Mouse (Mus musculus) spleen, adult 18-20 months (tissue): Measurements from ENCODE around the gene Il17rc.

ENCODE experiments used
- DNase-seq, 2 experiments: peaks; one replicate each; pipeline ENCODE4 v3.0.0; 2022; ENCODE audit warnings: mixed read lengths in 2 of 2

The Il17rc gene

DNA sequence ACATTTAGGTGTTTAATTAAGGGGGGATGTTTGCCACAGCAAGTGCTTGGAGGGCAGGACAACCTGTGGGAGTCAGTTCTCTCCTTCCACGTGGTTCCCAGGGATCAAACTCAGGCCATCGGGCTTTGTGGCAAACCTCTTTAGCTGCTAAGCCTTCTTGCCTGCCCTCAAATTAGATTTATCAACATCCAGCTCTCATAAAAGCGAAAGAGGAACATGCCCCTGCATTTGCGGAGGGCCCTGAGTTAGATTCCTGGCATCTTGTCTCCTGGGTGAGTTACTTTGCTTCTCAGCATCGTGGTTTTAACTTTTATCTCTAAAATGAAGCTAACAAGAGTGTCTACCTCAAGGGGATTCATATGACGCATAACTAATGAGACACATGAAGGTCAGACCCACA, 28.1 kb downstream of the Il17rc start:
- DNase-seq: no peak

DNA sequence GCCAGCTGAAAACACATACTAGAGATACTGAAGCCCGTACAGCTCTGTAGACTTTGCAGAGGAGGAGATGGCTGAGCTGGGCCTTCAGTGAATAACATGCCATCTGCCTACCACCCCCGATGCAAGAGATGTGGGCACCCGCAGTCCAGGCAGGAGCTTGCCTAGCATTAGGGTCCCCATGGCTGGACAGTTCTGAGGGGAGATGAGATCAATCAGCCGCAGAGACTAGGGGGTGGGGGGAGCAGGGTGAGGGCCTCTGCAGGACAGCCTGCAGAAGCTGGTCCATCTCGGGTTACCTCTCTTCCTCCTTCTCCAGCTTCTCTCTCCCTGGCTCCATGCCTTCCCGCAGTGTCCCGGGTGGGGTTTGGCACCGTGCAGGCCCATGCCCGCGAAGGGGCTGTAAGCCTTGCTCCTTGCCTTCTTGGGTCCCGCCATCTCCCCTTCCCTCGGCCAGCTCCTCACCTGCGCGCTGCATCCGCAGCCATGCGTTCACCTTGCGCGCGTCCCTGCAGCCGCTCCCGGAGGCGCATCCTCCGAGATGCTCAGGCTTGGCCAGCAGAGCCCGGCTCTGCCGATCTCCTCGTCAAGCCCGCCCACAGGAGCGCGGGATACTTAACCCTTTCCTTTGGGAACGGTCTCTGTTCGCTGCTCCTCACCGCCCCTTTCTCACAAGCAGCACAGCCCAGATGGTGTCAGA, 30.3 kb downstream of the Il17rc start, which contains the start of gene Prrt3:
Prrt3 (minus strand) TSS at position 544 of the 697 bp plus-strand sequence.
- no peak for DNase-seq

DNA sequence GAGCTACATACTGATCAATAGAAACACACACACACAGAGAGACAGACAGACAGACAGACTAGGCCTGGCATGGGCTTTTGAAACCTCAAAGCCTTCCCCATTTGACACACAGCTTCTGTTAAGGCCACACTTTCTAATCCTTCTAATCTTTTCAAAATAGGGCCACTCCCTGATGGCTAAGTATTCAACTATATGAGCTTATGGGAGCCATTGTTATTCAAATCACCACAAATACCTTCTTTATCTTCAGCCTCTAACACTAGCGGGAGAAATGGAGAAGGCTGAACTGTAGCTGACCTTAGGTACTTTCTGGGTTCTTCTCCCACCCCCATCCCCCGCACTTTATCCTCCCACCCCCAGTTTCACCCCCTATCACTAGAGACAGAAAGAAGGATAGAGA, 31.6 kb downstream of the Il17rc start:
- DNase-seq: no peak

DNA sequence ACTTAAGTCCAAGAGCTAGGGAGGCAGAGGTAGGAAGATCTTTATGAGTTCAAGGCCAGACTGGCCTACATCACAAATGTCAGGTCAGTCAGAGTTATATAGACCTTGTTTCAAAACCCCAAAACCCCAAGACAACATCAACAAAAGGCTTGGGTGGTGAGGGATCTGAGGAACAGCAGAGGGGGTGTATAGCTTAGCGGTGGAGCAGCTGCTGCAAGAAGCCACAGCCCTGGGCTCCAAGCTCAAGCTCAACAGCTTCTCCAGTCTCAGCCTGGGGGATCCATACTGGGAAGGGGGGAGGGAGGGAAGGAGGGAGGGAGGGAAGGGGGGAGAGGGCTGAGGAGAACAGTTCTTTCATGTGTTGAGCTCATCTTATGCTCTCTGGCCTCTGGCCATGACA, 34.5 kb downstream of the Il17rc start:
- DNase-seq: no peak

DNA sequence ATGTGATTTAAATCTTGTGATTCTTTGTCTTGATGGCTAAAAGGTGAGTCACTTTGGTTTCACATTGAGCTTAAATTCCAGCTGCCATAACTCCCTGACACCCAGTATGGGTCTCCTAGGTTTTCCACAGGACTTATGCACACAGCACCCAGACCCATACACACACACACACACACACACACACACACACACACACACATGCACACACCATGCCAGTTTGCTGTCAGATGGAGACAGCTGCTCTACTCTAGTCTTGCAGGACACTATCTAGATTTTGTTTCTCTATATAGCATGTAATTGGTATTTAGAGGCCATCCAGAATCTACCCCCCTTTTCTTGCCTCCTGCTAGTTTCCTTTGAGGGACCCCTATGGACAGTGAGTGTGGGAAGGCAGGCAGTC, 35.9 kb downstream of the Il17rc start:
- no peak for DNase-seq

DNA sequence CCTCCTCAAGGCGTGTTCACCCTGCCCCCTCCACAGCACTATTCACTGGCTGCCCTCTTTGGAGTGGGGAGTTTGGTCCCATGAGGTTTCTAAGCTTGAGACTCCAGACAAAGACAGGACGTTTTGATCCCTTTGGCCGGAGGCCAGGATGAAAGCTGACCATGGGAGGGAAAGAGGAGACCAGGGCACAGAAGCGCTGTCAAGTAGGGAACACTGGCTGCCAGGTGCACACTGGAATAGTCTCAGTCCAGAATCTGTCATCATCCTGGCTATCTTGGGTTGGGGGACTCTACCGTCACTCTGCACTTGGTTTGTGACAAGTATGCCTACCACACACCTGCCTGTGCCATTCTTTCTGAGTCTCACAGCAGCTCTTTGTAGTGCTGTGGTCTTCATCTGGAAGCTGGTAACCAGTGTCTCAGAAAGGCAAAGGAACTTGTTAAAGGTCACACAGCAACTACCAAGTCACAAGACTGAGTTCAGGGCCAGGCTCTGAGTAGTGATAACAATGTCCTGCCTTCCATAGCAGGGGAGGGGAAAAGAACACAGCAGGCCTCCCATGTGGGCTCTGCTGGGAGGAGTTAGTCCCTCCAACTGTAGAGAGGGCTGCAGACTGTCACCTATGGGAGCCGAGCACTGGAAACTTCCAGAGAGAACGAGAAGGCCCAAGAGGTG, 37.2 kb downstream of the Il17rc start:
- DNase-seq: no peak

DNA sequence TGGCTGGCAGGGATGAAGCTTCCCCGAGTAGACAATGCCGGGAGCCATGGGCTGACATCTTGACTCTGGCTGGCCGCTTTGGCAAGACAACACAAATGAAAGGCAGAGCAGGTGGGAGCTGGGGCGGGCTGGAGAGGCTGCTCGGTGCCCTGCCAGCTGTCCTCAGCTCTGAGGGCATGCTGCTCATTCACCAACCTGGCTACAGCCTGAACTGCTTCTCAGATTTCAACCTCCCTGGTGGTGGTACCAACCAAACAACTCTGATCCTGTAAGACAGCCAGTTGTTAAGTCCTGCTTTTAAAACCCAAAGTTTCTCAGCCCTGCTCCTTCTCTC, 37.7 kb downstream of the Il17rc start:
- DNase-seq: no peak

DNA sequence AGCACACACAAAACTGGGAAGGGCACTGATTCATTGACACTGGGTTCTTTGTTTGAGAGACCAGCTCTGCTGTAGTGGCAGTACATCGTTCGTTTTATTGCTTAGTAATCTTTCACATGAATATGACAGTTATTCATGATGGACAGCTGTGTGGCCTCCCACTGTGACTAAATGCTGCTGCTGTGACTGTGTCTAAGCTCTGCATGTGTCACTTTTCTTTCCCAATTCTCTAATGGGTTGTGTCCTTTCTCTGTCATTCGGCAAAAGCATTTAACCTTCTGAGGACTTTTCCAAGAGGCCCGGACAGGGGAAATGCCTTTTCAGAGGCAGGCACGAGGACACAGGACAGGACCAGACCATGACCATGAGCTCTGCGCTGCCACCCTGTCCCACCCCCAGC, 42.7 kb downstream of the Il17rc start:
- DNase-seq: no peak

DNA sequence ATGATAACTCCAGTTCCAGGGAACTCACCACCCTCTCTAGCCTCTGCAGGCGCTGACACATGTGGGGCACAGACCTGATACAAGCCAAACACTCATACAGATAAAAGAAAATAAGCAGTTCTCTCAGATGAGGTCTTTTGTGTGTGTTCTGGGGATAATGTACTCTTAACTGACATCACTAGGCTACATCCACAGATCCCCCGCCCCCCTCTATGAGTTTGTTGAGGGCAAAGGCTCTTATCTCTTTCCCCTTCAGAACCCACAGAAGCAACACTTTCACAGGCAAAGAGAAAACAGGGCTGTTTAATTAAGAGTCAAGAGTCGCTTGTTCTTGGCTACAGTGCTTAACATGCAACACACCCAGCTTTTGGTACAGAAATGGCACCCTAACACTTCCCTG, 43.4 kb downstream of the Il17rc start:
- DNase-seq: no peak

DNA sequence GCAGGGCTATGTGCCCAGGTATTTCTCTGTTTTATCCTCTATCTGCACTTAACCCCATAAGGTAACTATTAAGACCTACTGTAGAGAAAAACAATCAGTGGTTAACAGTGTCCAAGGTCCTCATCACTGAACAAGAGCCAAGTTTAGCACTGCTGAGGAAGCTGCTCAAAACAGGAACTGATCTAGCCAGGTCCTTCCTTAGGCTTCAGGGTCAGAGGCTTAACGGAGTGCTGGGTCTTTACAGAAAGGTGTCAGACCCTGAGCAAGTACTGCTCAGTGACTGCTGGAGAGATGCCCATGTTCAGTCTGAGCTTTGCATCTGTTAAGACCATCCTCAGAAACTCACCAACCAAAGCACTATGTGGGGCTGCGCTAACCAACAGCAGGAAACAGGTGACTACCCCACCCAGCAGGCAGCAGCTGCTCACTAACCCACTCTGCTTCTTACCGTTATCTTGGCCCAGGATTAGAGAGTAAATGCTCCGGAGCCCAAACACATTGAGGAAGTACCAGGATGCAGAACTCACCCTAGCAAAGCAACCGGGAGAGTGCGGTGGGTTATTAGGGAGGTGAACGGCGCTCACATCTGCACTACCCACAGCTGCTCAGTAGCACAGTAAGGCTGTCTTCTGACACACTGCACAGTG, 46.3 kb downstream of the Il17rc start:
- no peak for DNase-seq

DNA sequence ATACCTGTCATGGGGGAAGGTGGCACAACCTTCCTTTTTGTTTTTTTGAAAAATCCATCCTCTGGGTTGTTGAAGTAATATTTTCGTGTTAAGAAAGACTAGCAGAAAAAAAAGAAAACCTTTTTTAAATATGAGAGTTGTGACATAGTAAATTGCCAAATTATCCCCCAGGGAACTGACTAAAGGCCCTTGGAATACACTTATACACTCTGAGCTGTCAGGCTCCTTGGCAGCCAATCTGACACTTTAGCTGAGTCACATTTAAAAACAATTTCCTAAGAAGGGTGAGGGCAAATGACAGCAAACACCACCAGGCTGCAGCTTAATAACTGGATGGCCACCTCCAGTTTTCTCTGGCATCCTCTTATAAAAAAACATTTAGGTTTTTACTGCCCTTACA, 51.1 kb downstream of the Il17rc start:
- DNase-seq: no peak

DNA sequence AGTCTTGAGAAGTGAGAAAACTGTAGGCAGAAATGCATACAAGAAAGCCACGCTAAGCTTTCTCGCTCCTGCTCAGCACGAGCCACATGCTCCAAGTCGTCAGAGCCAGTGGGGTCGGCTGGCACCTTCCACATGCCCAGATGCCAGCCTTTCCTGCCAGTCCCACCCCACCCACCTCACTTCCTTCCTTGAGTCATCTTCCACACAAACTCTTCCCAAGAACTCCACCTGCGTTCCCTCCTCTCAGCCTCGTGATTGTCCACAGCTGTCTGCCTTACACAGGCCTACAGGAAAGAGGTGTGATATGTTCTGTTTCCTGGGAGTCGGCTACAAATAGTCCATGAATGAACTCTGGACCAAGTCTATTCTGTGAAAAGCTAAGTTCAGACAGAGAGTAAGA, 52.2 kb downstream of the Il17rc start:
- DNase-seq: no peak

DNA sequence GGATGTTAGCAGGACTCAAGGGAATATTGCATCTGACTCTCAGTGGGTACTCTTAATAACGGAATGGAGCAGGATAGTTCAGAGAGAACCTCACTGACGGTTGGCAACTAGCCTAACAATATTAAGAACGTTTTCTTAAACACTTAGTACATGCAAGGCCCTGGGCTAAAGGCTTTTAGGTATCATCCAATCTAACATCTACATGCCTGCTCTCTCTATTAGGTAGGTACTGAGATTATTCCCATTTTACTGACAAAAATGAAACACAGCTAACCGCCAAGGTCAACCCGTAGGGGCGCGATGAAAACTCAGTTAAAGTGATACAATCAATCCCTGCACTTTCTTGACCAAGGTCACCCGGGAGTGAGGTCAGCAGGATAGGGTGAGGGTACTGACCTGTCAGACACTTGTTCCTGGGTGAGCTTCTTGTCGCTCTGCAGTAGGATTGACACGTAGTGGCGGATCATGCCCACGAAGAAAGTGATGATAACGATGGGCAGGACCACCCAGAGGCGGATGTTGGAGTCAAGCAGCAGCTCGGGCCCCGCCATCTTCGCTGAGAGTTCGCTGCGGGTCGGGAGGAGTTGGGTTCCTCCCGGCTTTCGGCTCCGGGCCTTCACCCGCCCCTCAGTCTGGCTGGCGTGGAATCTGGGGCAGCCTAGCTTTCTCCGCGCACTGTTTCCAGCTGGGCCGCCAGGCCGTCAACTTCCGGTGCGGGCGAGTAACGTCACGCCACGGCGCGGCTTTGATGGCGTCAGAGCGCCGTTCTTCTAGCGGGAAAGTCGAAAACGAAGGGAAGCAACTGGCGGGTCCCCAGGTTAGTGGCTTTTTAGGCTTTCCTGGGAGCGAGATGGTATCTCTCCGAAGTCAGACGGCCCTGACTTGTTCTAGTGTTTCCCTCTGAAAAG, 60.0 kb downstream of the Il17rc start, which contains the start of the genes Emc3 and Fancd2:
Emc3 (minus strand) TSS at position 721 of the 908 bp plus-strand sequence.
Fancd2 (plus strand) TSS at position 751 of the 908 bp plus-strand sequence.
- DNase-seq: peak; percentile 81 to 94

DNA sequence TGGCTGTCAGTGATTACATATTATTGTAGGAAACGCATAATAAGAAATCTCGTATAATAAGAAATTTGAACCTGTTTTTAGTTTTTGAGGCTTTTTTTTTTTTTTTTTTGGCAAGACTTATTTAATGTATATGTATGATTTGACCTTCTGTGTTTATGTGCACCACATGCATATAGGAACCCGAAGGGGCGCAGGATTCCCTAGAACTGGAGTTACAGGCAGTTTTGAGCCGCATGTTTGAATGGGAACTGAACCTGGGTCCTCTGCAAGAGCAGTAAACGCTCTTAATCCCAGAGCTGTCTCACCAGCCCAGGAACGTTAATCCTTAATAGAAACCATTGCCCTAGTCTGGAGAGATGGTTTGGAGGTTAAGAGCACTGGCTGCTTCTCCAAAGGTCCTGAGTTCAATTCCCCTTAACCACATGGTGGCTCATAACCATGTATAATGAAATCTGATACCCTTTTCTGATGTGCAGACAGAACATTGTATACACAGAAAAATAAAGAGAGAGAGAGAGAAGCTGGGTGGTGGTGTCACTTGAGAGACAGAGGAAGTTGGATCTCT, 60.7 kb downstream of the Il17rc start:
- no peak for DNase-seq
